Mouse (Mus musculus) cerebellum, adult 2 months (tissue): ENCODE results near the gene 2900026A02Rik. TPM values are rescaled to one million over a fixed set of nuclear protein-coding genes. Genes with fewer than 3 reads are reported as not detected.

Experiments used
- DNase-seq, 2 experiments: peaks; one replicate each; pipeline ENCODE4 v3.0.0; 2021
- H3K27ac ChIP-seq: fragments of 200-500 bp; 2 replicates; pipeline ENCODE4 v1.5.1; 2012; ENCODE audit warnings: low read length, control low read depth, inconsistent platforms; ENCODE audit not compliant: insufficient read depth
- H3K27me3 ChIP-seq: fragments of 200-500 bp; 2 replicates; pipeline ENCODE4 v1.6.1; 2012; ENCODE audit warnings: inconsistent platforms, mild to moderate bottlenecking, low read length, moderate library complexity; ENCODE audit not compliant: control insufficient read depth, insufficient read depth
- H3K4me1 ChIP-seq: fragments of 200-500 bp; 2 replicates; pipeline ENCODE4 v1.6.1; 2011; ENCODE audit warnings: low read length; ENCODE audit not compliant: control insufficient read depth, insufficient read depth
- H3K4me3 ChIP-seq: fragments of 200-500 bp; replicated peaks from 2 replicates; pipeline ENCODE3; 2011; ENCODE audit warnings: mild to moderate bottlenecking, low read depth, low read length, control low read depth; ENCODE audit not compliant: insufficient read depth
- CTCF ChIP-seq: fragments of 200-500 bp; IDR thresholded peaks from 2 replicates; pipeline ENCODE4 v1.5.1; 2011; ENCODE audit warnings: low read depth, mild to moderate bottlenecking, control low read depth, low read length, moderate library complexity, borderline replicate concordance; ENCODE audit not compliant: insufficient read depth
- POLR2A ChIP-seq: fragments of 200-500 bp; IDR thresholded peaks from 2 replicates; pipeline ENCODE4 v1.6.1; 2011; ENCODE audit warnings: low read length, control low read depth, borderline replicate concordance; ENCODE audit not compliant: insufficient read depth
- WGBS: fragments of 180-500 bp; shearing (Covaris S2); methylation state at CpG from one replicate; pipeline ENCODE4 v1.1.7; 2018; 5-methylcytosine and 5-hydroxymethylcytosine counted together
- polyA plus RNA-seq: library from polyadenylated mRNA; depleted of rRNA; stranded (reverse); fragments of >200 nt; gene quantifications from 2 replicates; pipeline ENCODE4 v1.2.3, GENCODE M21; 2012

2900026A02Rik gene
- polyA plus RNA-seq, 1 experiment: 4.9 TPM

DNA sequence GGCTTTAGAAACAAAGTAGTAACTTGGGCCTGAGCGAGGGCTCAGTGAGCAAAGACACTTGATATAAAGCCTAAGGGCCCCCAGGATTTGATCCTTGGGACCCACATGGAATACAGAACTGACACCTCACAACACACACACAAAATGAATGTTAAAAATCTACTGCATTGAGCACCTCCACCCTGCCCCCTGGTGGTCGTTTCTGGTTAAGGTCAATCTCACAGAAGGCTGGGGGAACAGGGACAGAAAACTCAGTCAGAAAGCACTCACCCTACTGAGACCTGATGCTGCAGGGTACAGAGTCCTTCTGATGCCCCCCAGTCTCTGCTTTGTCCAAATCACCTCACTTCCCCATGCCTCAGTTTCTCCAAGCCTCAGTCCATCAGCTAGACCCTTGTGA, 53.3 kb downstream of the 2900026A02Rik start:
- no peak for DNase-seq
- TF ChIP-seq CTCF: peak; percentile 52; the same call in 1 of the 2 replicates
- no peak for TF ChIP-seq POLR2A
- Histone ChIP-seq H3K4me3 (no peak overlapping the region), H3K27ac (no peak overlapping the region), H3K27me3 (no peaks in the 10 kb centered on the region), H3K4me1 (peaks cover 6% of the 10 kb centered on the region; the same call in 1 of the 2 replicates)
- 50% methylated on average over 2 of the region's 2 CpGs for WGBS

- H3K27ac ChIP-seq: no peak overlapping the region
- DNase-seq: no peak
- no peak overlapping the region for H3K4me3 ChIP-seq
- peaks cover 8% of the 10 kb centered on the region for H3K4me1 ChIP-seq
- H3K27me3 ChIP-seq: no peaks in the 10 kb centered on the region
- TF ChIP-seq CTCF (no peak), POLR2A (no peak)
- WGBS: 49% methylated on average over 11 of the region's 11 CpGs
Observed at GRCm38 (mm10) chr5:113165481-113165880, 55.6 kb downstream of the 2900026A02Rik start.

- DNase-seq: peak in 1 of 2 experiments; percentile 31
- no peak for TF ChIP-seq POLR2A
- TF ChIP-seq CTCF: no peak
- no peak overlapping the region for H3K4me3 ChIP-seq
- peaks cover 13% of the 10 kb centered on the region for H3K4me1 ChIP-seq
- no peak overlapping the region for H3K27ac ChIP-seq
- WGBS: 23% methylated on average over 16 of the region's 16 CpGs
- H3K27me3 ChIP-seq: no peaks in the 10 kb centered on the region
Observed at GRCm38 (mm10) chr5:113164873-113165441, 56.1 kb downstream of the 2900026A02Rik start.

- WGBS: 54% methylated on average over 9 of the region's 9 CpGs
- TF ChIP-seq POLR2A: no peak
- TF ChIP-seq CTCF: no peak
- H3K27me3 ChIP-seq: no peaks in the 10 kb centered on the region
Observed at GRCm38 (mm10) chr5:113164448-113164847, 56.6 kb downstream of the 2900026A02Rik start.

GRCm38 (mm10) chr5:113163116-113163515, 57.9 kb downstream of the 2900026A02Rik start:
- no peaks in the 10 kb centered on the region for H3K27me3 ChIP-seq
- no peak overlapping the region for H3K27ac ChIP-seq
- H3K4me3 ChIP-seq: no peak overlapping the region
- H3K4me1 ChIP-seq: peaks cover 16% of the 10 kb centered on the region
- no peak for DNase-seq
- no peak for TF ChIP-seq POLR2A
- no peak for TF ChIP-seq CTCF
- 7% methylated on average over 13 of the region's 13 CpGs for WGBS

More at GRCm38 (mm10) chr5:113164448-113164847, 56.6 kb downstream of the 2900026A02Rik start:
- no peak overlapping the region for H3K27ac ChIP-seq
- peaks cover 16% of the 10 kb centered on the region for H3K4me1 ChIP-seq
- H3K4me3 ChIP-seq: no peak overlapping the region
- no peak for DNase-seq

DNA sequence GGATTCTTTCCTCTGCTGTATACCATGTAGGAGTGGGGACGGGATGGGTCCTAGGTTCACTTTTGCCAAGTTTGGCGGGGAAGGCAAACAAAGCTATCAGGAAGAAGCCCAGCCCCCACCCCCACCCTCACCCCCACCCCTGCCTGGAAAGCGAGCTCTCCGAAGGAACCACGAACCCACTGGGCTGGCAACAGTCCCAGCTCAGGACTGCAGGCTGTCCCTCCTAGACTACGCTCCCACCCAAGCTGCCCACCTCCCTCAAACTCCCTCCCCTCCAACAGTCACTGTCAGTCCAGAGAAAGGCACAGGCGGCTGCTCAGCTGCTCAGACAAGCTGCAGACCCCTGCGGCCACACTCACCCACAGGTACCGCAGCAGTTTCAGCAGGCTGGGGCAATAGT, 58.3 kb downstream of the 2900026A02Rik start:
- Histone ChIP-seq H3K4me3 (no peak overlapping the region), H3K27ac (no peak overlapping the region), H3K27me3 (no peaks in the 10 kb centered on the region), H3K4me1 (peaks cover 16% of the 10 kb centered on the region)
- TF ChIP-seq CTCF: no peak
- TF ChIP-seq POLR2A: no peak
- DNase-seq: no peak
- 18% methylated on average over 9 of the region's 9 CpGs for WGBS

DNA sequence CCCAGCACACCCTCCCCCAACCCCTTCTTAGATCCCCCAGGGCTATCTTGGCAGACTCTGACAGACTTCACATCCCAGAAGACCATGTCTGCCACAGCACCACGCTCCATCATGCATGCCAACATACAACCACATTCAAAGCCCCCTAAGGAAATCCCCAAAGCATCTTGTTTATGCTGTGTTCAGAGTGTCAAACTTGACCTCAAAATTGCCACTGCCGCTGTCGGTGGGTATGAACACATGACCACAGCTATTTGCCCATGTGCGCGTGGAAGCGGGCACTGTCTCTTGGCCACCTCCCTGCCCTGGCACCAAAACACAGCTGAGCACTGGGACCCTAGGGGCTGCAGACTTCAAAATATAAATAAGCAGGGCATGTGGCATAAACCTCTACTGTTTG, 59.5 kb downstream of the 2900026A02Rik start:
- Histone ChIP-seq H3K27ac (no peak overlapping the region), H3K4me3 (no peak overlapping the region), H3K4me1 (peaks cover 21% of the 10 kb centered on the region), H3K27me3 (no peaks in the 10 kb centered on the region)
- 77% methylated on average over 6 of the region's 6 CpGs for WGBS
- no peak for DNase-seq
- no peak for TF ChIP-seq CTCF
- TF ChIP-seq POLR2A: no peak

DNA sequence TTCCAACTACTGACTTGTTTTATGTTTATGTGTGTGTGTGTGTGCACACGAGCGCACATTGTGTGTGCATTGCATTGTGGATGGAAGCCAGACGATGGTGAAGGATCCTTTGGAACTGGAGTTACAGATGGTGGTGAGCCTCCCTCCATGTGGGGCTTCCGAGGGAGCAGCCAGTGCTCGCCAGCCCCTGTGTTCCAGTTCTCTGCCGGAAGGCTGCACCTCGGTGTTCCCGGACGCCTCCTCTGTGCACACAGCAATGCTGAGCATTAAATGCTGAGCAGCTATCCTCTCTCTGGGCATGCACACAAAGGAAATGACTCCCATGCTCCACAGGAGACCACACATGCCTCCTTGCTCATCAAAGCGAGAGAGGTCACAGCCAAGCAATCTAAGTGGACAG, 60.7 kb downstream of the 2900026A02Rik start:
- 36% methylated on average over 10 of the region's 10 CpGs for WGBS
- no peak for DNase-seq
- TF ChIP-seq POLR2A (no peak), CTCF (no peak)
- H3K4me3 ChIP-seq: no peak overlapping the region
- H3K4me1 ChIP-seq: peaks cover 19% of the 10 kb centered on the region
- no peak overlapping the region for H3K27ac ChIP-seq
- H3K27me3 ChIP-seq: no peaks in the 10 kb centered on the region
